Mouse (Mus musculus) heart, postnatal 25 days (tissue): ENCODE results near the gene Olfr667. TPM values are rescaled to one million over a fixed set of nuclear protein-coding genes. Genes with fewer than 3 reads are reported as not detected.
"Not testable (repeated sequence)": the region's sequence is repeated elsewhere in the genome, so short reads cannot be mapped to it uniquely, and the experiment has no call there.

Experiments used
- DNase-seq: peaks from one replicate; pipeline ENCODE4 v3.0.0; 2022; ENCODE audit warnings: low spot score
- intact Hi-C: fragments of 180-260 bp; cut with DNase I; formaldehyde crosslinking; loops from one replicate; pipeline ENCODE4 v1.15.1; 2025
- total RNA-seq, 2 experiments: library from RNA; stranded (reverse); gene quantifications; 2 replicates each; pipeline ENCODE4 v1.2.3; 2021

Gene Olfr667
- not detected for total RNA-seq

GRCm38 (mm10) chr7:104921382-104921781 lies at the start of gene Olfr667:
Gene Olfr667, minus strand, starts transcription at chr7:104921482.
- intact Hi-C loops = no loop called here
- DNase-seq = no peak

GRCm38 (mm10) chr7:104962520-104962919 lies 41.2 kb upstream of the Olfr667 start, which contains the start of gene Olfr670:
Gene Olfr670, minus strand, starts transcription at chr7:104962620.
- intact Hi-C loops = no loop called here
- no peak for DNase-seq

- intact Hi-C loops = not testable (repeated sequence)
Observed at GRCm38 (mm10) chr7:104950234-104950633, 29.0 kb upstream of the Olfr667 start.

GRCm38 (mm10) chr7:104933940-104934339 lies 12.7 kb upstream of the Olfr667 start, which contains the start of gene Olfr669:
Gene Olfr669, plus strand, starts transcription at chr7:104934240.
- no peak for DNase-seq
- intact Hi-C loops = no loop called here

More at GRCm38 (mm10) chr7:104950234-104950633, 29.0 kb upstream of the Olfr667 start:
- DNase-seq = not testable (repeated sequence)

GRCm38 (mm10) chr7:104927957-104928356 lies 6.7 kb upstream of the Olfr667 start, which contains the start of gene Olfr668:
Gene Olfr668, minus strand, starts transcription at chr7:104928057.
- DNase-seq = no peak
- intact Hi-C loops = no loop called here

GRCm38 (mm10) chr7:104895852-104896251 lies 25.4 kb downstream of the Olfr667 start, which contains the start of gene Olfr666:
Gene Olfr666, minus strand, starts transcription at chr7:104895952.
- DNase-seq = no peak
- intact Hi-C loops = no loop called here

- intact Hi-C loops = no loop called here
- DNase-seq = no peak
Observed at GRCm38 (mm10) chr7:104877731-104878130, 43.6 kb downstream of the Olfr667 start, which contains the start of gene Olfr665. Gene Olfr665, plus strand, starts transcription at chr7:104878031.

Other genes starting within 250 kb of the Olfr667 start
- gene Olfr661, start 235.0 kb downstream of the Olfr667 start, total RNA-seq = not detected
- not detected for gene Usp17le, start 144.0 kb downstream of the Olfr667 start, total RNA-seq
- gene Usp17lb, start 78.9 kb downstream of the Olfr667 start, total RNA-seq = not detected
- gene Usp17la, start 64.5 kb downstream of the Olfr667 start, total RNA-seq = not detected
- gene Olfr665, start 43.5 kb downstream of the Olfr667 start, total RNA-seq = not detected
- gene Olfr666, start 25.5 kb downstream of the Olfr667 start, total RNA-seq = not detected
- gene Olfr668, start 6.6 kb upstream of the Olfr667 start, total RNA-seq = not detected
- gene Olfr669, start 12.8 kb upstream of the Olfr667 start, total RNA-seq = not detected
- gene Olfr670, start 41.1 kb upstream of the Olfr667 start, total RNA-seq = not detected
- not detected for gene Olfr671, start 57.6 kb upstream of the Olfr667 start, total RNA-seq
- not detected for gene Olfr672, start 80.5 kb upstream of the Olfr667 start, total RNA-seq
- not detected for gene Olfr675, start 107.0 kb upstream of the Olfr667 start, total RNA-seq
- gene Olfr676, start 111.2 kb upstream of the Olfr667 start, total RNA-seq = not detected
- gene Olfr677, start 129.9 kb upstream of the Olfr667 start, total RNA-seq = not detected
- not detected for gene Olfr678, start 143.0 kb upstream of the Olfr667 start, total RNA-seq
- gene Olfr679, start 159.7 kb upstream of the Olfr667 start, total RNA-seq = not detected
- gene Olfr680-ps1, start 171.3 kb upstream of the Olfr667 start, total RNA-seq = not detected
- gene Olfr681, start 195.4 kb upstream of the Olfr667 start, total RNA-seq = not detected
- gene Olfr683, start 225.5 kb upstream of the Olfr667 start, total RNA-seq = not detected
- not detected for gene Olfr684, start 242.2 kb upstream of the Olfr667 start, total RNA-seq